Mouse (Mus musculus) liver, embryonic 15.5 days (tissue): Measurements from ENCODE around the gene Csf3. TPM values are rescaled to one million over a fixed set of nuclear protein-coding genes. Genes with fewer than 3 reads are reported as not detected.
"Not testable (repeated sequence)": the region's sequence is repeated elsewhere in the genome, so short reads cannot be mapped to it uniquely, and the experiment has no call there.

Source experiments
- ATAC-seq: fragments of 200-750 bp; cut with Nextera tagmentation; 2 replicates; pipeline ENCODE4 v1.8.0; 2017; ENCODE audit warnings: moderate number of reproducible peaks, mild to moderate bottlenecking, moderate library complexity; ENCODE audit not compliant: insufficient read depth
- H3K27ac ChIP-seq: fragments of 300-500 bp; sonication (generic); replicated peaks from 2 replicates; pipeline ENCODE4 v1.5.1; 2015; ENCODE audit warnings: mild to moderate bottlenecking, inconsistent platforms
- H3K27me3 ChIP-seq: fragments of 300-500 bp; sonication (generic); 2 replicates; pipeline ENCODE4 v1.6.1; 2015; ENCODE audit warnings: mild to moderate bottlenecking, inconsistent platforms
- H3K36me3 ChIP-seq: fragments of 300-500 bp; sonication (generic); replicated peaks from 2 replicates; pipeline ENCODE4 v1.6.1; 2015; ENCODE audit warnings: moderate library complexity, mild to moderate bottlenecking, inconsistent platforms
- H3K4me1 ChIP-seq: fragments of 300-500 bp; sonication (generic); replicated peaks from 2 replicates; pipeline ENCODE4 v1.6.1; 2015; ENCODE audit warnings: inconsistent platforms
- H3K4me2 ChIP-seq: fragments of 300-500 bp; sonication (generic); 2 replicates; pipeline ENCODE4 v1.6.1; 2015; ENCODE audit warnings: moderate library complexity, mild to moderate bottlenecking, inconsistent platforms
- H3K4me3 ChIP-seq: fragments of 300-500 bp; sonication (generic); replicated peaks from 2 replicates; pipeline ENCODE4 v1.5.1; 2015; ENCODE audit warnings: mild to moderate bottlenecking, inconsistent platforms
- H3K9ac ChIP-seq: fragments of 300-500 bp; sonication (generic); 2 replicates; pipeline ENCODE4 v1.6.1; 2015; ENCODE audit warnings: moderate library complexity, mild to moderate bottlenecking, inconsistent platforms
- H3K9me3 ChIP-seq: fragments of 300-500 bp; sonication (generic); replicated peaks from 2 replicates; pipeline ENCODE4 v1.6.1; 2016; ENCODE audit warnings: inconsistent platforms
- WGBS: fragments of 180-500 bp; shearing (Covaris S2); methylation state at CpG from one replicate; pipeline ENCODE4 v1.1.7; 2015; ENCODE audit warnings: mixed read lengths; ENCODE audit not compliant: insufficient replicate concordance; 5-methylcytosine and 5-hydroxymethylcytosine counted together
- polyA plus RNA-seq: library from polyadenylated mRNA; unstranded; fragments of >200 nt; fragmentation: Nextera tagmentation; extraction: Ambion mirVana; gene quantifications from 2 replicates; pipeline ENCODE4 v1.2.1, GENCODE M21; 2015

Csf3 gene
- polyA plus RNA-seq, 1 experiment from 2014 or later, result not detected

DNA sequence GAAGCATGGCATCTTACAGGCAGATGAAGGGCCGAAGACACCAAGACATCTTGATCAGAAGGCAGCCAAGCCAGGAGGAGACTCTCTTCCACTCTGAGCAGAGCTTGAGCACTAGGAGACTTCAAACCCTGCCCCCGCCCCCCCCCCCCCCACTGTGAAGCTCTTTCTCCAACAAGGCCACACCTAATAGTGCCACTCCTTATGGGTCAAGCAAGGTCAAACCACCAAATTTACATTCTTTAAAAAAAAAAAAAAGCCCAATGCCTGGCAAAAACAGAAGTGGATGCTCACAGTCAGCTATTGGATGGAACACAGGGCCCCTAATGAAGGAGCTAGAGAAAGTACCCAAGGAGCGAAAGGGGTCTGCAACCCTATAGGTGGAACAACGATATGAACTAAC is 20.5 kb upstream of the Csf3 start:
- H3K27ac ChIP-seq, H3K4me3 ChIP-seq, H3K36me3 ChIP-seq, H3K27me3 ChIP-seq, H3K4me2 ChIP-seq, H3K9ac ChIP-seq, ATAC-seq, H3K9me3 ChIP-seq: not testable (repeated sequence)
- H3K4me1 ChIP-seq, result peaks cover 36% of the 10 kb centered on the region
- WGBS, result 65% methylated on average over 4 of the region's 4 CpGs

DNA sequence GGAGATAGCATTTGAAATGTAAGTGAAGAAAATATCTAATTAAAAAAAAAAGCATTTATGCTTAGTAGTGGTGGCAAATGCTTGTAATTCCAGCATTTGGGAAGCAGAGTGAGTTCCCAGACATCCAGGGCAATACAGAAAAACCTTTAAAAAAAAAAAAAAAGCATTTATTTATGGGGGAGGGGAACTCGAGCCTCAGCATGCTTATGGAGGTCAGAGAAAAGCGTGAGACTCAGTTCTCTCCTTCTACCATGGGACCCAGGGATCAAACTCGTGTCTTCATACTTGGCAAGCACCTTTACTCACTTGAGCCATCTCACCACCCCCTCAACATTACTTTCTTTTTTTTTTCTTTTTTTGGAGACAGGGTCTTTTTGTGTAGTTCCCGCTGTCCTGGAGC is 19.9 kb upstream of the Csf3 start:
- Histone ChIP-seq H3K9ac (no peak overlapping the region), H3K36me3 (peaks cover 14% of the 10 kb centered on the region), H3K4me3 (no peak overlapping the region), H3K27ac (no peak overlapping the region), H3K27me3 (no peaks in the 10 kb centered on the region), H3K4me2 (peak overlapping the region; percentile 90), H3K4me1 (peaks cover 36% of the 10 kb centered on the region), H3K9me3 (no peaks in the 10 kb centered on the region)
- WGBS, result 60% methylated on average over 4 of the region's 4 CpGs
- no peak for ATAC-seq

DNA sequence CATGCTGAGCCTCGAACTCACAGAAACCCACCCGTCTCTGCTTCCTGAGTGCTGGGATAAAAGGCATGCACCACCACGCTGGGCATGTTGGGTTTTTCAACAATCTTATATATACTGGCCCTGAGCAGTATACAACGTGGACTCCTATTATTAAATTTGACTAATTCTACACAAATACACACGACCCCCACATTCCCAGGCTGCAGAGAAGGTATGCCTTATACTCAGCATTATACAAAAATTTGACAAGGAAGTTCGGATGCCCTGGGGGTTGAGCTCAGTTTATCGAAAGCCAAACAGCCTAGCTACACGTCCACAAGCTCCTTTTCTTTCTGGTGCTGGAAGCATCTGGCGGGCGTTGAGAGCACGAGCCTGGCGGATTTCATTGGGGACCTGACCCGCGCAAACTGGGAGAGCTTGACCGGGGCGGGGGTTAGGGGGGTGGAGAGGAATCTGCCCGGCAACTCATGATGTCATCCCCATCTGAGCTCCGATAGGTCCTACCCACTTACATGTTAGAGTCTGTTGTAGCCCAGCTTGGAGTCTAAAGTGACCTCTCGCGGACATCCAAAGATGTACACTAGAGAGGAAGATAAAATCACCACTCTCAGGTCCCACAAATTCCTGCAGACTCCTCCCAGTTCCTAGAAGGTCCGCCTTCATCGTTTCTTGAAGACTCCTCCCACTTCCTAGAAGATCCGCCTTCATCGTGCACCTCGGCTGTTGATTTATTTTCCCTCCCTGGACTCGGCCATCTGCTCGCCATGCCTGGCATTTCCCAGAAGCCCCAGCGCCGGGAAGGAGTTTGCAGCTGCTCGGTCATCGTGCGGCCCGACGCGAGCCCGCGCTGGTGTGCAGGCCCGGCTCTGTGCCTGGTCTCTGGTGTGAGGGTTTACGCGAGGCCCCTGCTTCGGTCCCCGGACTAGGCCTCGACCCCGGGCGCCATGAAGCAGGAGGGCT is 19.0 kb upstream of the Csf3 start, which contains the start of gene Psmd3:
Psmd3 (plus strand) TSS at position 769 of the 960 bp plus-strand sequence.
- peak within 1 kb of the TSS; percentile 85 for H3K27ac ChIP-seq
- H3K9me3 ChIP-seq, result no peaks in the 10 kb centered on the region
- H3K9ac ChIP-seq, result peak within 1 kb of the TSS; percentile 99
- H3K4me3 ChIP-seq, result peak within 1 kb of the TSS; percentile 99
- H3K4me2 ChIP-seq, result peak within 1 kb of the TSS; percentile 90
- ATAC-seq, result peak; percentile 93
- WGBS, result 4% methylated on average over 45 of the region's 45 CpGs
- H3K36me3 ChIP-seq, result peaks cover 23% of the 10 kb centered on the region
- H3K27me3 ChIP-seq, result no peaks in the 10 kb centered on the region
- H3K4me1 ChIP-seq, result peaks cover 36% of the 10 kb centered on the region

DNA sequence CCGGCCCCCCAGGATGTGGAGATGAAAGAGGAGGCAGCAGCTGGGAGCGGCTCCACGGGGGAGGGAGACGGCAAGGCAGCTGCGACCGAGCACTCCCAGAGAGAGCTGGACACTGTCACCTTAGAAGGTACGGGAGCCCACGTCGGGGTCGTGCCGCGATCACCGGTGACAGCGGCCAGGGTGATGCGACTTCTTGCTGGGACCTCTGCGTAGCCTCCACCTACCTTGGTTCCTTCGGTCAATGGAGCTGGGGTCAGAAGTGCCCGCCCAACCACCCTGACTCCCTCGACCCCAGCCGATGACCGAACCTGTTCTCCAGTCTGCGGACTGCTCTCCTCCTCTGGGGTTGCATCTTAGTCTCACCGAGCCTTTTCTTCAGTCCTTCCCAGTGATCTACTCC is 18.3 kb upstream of the Csf3 start:
- H3K36me3 ChIP-seq, result peaks cover 31% of the 10 kb centered on the region
- H3K27ac ChIP-seq, result peak overlapping the region; percentile 85
- H3K4me2 ChIP-seq, result peak overlapping the region; percentile 90
- under 1% methylated on average over 23 of the region's 23 CpGs for WGBS
- peak; percentile 30 for ATAC-seq
- H3K9ac ChIP-seq, result peak overlapping the region; percentile 99
- no peaks in the 10 kb centered on the region for H3K27me3 ChIP-seq
- H3K9me3 ChIP-seq, result no peaks in the 10 kb centered on the region
- H3K4me1 ChIP-seq, result peaks cover 36% of the 10 kb centered on the region
- peak overlapping the region; percentile 99 for H3K4me3 ChIP-seq

DNA sequence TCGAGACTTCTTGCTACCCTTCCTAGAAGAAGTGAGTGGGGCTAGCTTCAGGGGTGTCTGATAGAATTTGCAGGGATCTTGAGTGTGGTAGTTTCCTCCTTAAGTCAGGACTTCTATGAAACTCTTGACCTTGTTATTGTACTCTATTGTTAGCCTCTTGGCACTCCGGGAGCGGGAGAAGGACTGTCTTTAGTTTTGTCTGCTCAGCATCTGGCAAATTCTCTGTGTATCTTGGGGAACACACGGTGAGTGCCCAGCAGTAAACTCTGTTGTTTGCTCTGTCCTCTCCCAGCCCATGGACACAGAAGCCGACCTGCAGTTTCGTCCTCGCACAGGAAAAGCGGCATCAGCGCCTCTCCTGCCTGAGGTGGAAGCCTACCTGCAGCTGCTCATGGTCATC is 15.4 kb upstream of the Csf3 start:
- no peaks in the 10 kb centered on the region for H3K27me3 ChIP-seq
- H3K4me1 ChIP-seq, result peaks cover 36% of the 10 kb centered on the region
- H3K9me3 ChIP-seq, result no peaks in the 10 kb centered on the region
- 86% methylated on average over 9 of the region's 9 CpGs for WGBS
- H3K4me2 ChIP-seq, result no peak overlapping the region
- H3K9ac ChIP-seq, result no peak overlapping the region
- H3K4me3 ChIP-seq, result no peak overlapping the region
- ATAC-seq, result no peak
- no peak overlapping the region for H3K27ac ChIP-seq
- peaks cover 55% of the 10 kb centered on the region for H3K36me3 ChIP-seq

DNA sequence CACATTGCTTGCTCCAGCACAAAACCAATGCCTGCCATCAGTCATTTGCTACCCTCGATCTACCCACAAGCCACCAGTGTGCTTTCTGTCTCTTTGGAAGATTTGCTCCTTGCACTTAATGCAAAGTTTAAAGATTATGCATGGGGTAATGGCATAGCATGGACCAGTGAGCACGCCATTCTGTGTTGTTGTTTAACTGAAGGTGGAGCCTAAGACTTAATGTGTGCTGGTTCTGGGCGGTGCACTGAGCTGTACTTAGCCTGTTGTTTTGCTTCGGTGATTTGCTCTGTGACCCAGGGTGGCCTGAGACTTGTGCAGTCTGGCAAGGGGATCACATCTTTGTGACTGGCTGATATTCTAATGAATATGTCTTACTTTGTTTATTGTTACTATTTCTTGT is 14.1 kb upstream of the Csf3 start:
- peaks cover 27% of the 10 kb centered on the region for H3K4me1 ChIP-seq
- no peak overlapping the region for H3K9ac ChIP-seq
- peaks cover 68% of the 10 kb centered on the region for H3K36me3 ChIP-seq
- ATAC-seq, result no peak
- H3K27ac ChIP-seq, result no peak overlapping the region
- no peaks in the 10 kb centered on the region for H3K9me3 ChIP-seq
- 85% methylated on average over 4 of the region's 4 CpGs for WGBS
- H3K27me3 ChIP-seq, result no peaks in the 10 kb centered on the region
- no peak overlapping the region for H3K4me3 ChIP-seq
- no peak overlapping the region for H3K4me2 ChIP-seq

DNA sequence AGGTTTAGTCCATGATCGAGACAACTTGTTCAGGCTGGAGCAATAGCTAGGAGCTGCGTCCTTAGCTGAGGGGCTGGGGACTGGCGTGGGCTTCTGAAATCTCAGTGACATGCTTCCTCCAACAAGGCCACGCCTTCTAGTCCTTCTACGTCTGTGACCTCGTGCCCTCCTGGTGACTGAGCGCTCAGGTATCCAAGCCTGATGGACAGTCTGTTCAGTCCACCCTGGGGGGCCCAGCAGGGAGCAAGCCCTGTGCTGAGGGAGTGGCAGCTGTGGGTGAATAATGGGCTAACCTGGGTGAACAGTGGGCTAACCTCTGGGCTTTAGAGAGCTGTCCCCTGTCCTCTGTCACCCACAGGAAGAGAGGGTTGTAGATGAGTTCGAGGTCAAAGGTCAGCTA is 13.1 kb upstream of the Csf3 start:
- Histone ChIP-seq H3K4me3 (no peak overlapping the region), H3K4me1 (peaks cover 25% of the 10 kb centered on the region), H3K27me3 (no peaks in the 10 kb centered on the region), H3K4me2 (no peak overlapping the region), H3K36me3 (peaks cover 79% of the 10 kb centered on the region), H3K9me3 (no peaks in the 10 kb centered on the region), H3K9ac (no peak overlapping the region), H3K27ac (no peak overlapping the region)
- ATAC-seq, result no peak; the same call in 1 of the 2 replicates
- 79% methylated on average over 8 of the region's 8 CpGs for WGBS

DNA sequence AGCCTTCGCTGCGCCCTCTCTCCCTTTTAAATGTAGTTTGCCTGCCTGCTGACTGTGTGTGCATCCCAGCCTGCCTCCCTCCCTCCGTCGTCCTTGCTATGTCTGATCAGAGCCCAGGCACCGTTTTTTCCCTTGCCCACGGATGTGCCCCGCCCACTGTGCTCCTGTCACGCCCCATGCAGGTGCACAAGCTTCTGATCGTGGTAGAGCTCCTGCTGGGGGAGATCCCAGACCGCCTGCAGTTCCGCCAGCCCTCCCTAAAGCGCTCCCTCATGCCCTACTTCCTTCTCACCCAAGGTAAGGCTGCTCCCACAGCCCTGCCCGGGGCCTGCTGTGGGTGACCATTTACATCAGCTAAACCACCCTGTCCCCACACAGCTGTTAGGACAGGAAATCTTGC is 7.9 kb upstream of the Csf3 start:
- Histone ChIP-seq H3K4me1 (no peaks in the 10 kb centered on the region), H3K36me3 (peaks cover 79% of the 10 kb centered on the region), H3K27ac (no peak overlapping the region), H3K4me2 (no peak overlapping the region), H3K27me3 (no peaks in the 10 kb centered on the region), H3K9ac (no peak overlapping the region), H3K4me3 (no peak overlapping the region), H3K9me3 (no peaks in the 10 kb centered on the region)
- no peak for ATAC-seq
- 55% methylated on average over 13 of the region's 13 CpGs for WGBS

DNA sequence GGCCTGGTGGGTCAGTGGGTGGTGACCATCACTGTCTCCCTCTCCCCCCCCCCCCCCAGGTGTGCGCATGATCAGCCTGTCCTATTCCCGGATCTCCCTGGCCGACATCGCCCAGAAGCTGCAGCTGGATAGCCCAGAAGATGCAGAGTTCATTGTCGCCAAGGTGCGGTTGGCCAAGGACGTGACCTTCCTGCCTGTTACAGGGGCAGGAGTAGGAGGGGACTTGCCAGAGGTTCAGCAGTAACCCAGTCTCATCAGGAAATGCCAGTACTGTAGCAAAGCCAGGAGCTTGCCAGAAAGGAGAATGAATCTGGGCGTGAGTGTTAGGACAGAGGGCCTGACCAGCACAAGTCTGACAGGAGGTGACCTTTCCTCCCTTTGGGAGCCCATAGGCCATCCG is 7.3 kb upstream of the Csf3 start:
- peaks cover 75% of the 10 kb centered on the region for H3K36me3 ChIP-seq
- no peaks in the 10 kb centered on the region for H3K27me3 ChIP-seq
- WGBS, result 84% methylated on average over 9 of the region's 9 CpGs
- no peak overlapping the region for H3K27ac ChIP-seq
- no peak for ATAC-seq
- no peaks in the 10 kb centered on the region for H3K4me1 ChIP-seq
- no peak overlapping the region for H3K9ac ChIP-seq
- H3K4me3 ChIP-seq, result no peak overlapping the region
- H3K4me2 ChIP-seq, result no peak overlapping the region
- H3K9me3 ChIP-seq, result no peaks in the 10 kb centered on the region

DNA sequence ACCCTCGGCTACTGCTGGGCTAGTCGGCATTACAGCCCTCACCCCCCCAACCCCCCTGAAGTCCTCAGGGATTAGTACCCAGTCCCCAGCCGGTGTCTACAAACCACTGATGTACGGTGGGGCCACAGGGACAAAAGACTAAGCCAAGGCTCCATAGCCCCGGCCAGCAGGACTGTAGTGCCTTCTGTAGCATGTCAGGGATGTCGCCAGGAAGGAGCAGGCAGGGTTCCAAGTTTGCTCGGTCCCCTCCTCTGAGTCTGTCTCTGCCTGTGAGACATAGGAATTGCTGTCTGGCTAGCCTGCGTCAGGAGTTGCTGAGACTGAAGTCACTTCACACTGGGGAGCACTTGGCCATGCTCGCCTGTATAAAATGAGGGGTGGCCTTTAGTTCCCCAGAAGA is 6.8 kb upstream of the Csf3 start:
- H3K9me3 ChIP-seq, result no peaks in the 10 kb centered on the region
- H3K27me3 ChIP-seq, result no peaks in the 10 kb centered on the region
- H3K27ac ChIP-seq, result no peak overlapping the region
- no peak overlapping the region for H3K4me2 ChIP-seq
- no peaks in the 10 kb centered on the region for H3K4me1 ChIP-seq
- no peak overlapping the region for H3K4me3 ChIP-seq
- H3K9ac ChIP-seq, result no peak overlapping the region
- 77% methylated on average over 9 of the region's 9 CpGs for WGBS
- ATAC-seq, result no peak
- peaks cover 72% of the 10 kb centered on the region for H3K36me3 ChIP-seq

DNA sequence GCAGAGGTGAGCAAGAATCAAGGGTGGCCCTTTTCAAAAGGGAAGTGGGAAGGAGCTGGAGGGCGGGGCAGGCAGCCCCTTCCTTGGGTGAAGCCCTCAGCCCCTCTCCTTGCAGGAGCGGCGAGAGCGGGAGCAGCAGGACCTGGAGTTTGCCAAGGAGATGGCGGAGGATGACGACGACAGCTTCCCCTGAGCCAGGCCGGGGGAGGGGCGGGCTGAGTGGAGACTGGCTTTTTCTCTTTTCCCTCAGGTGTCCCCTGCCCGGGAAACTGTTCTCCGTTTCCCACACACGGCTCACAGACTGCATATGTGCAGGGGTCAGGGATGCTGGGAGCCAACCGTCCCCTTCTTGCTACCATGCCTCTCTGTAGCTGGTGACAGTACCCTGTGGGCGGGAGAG is 5.7 kb upstream of the Csf3 start:
- Histone ChIP-seq H3K27me3 (no peaks in the 10 kb centered on the region; the same call in 1 of the 2 replicates), H3K4me1 (no peaks in the 10 kb centered on the region), H3K9me3 (no peaks in the 10 kb centered on the region), H3K4me2 (no peak overlapping the region), H3K4me3 (no peak overlapping the region), H3K36me3 (peaks cover 61% of the 10 kb centered on the region), H3K9ac (no peak overlapping the region), H3K27ac (no peak overlapping the region)
- 81% methylated on average over 14 of the region's 14 CpGs for WGBS
- no peak for ATAC-seq
